Mouse (Mus musculus) lung, adult 2 months (tissue): ENCODE results near the gene Slc16a11.

Experiments
- CTCF ChIP-seq: fragments of 200-500 bp; IDR thresholded peaks from 2 replicates; pipeline ENCODE4 v1.5.1; 2011; ENCODE audit warnings: mild to moderate bottlenecking, low read length, control low read depth; ENCODE audit not compliant: insufficient read depth
- POLR2A ChIP-seq: fragments of 200-500 bp; IDR thresholded peaks from 2 replicates; pipeline ENCODE4 v1.6.1; 2011; ENCODE audit warnings: low read depth, mild to moderate bottlenecking, control low read depth, low read length, borderline replicate concordance; ENCODE audit errors: extremely low read depth

DNA sequence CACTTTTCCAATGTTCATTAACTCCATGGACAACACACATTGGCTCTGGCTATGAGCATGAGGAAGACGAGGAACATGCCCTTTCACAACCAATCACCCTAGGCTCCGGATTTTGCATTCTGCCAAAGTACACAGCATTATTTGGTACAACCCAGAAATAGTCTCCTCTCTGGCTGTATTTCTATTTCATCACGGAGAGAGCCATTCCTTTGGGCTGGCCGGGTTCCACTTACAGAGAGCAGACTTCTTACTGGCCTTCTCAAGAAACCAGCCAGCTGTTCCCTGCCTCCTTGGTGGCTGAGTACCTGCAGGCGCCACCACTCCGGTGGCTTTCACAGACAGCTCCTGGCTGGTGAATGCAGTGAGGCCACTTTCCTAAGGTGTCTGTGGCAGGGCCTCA is at the start of gene Slc16a11:
- TF ChIP-seq CTCF (no peak), POLR2A (peak; percentile 39; the same call in 1 of the 2 replicates)
